Mouse (Mus musculus) left cerebral cortex, postnatal 4 days (tissue): ENCODE measurements around the gene Alx1. TPM values are rescaled to one million over a fixed set of nuclear protein-coding genes. Genes with fewer than 3 reads are reported as not detected.

ENCODE experiments used
- total RNA-seq, 2 experiments: library from RNA; stranded (reverse); gene quantifications; 2 replicates each; pipeline ENCODE4 v1.2.3; 2021

The Alx1 gene
- total RNA-seq, 2 experiments from 2014 or later, result 0.36 to 0.60 TPM

Other genes starting within 250 kb of the Alx1 start
- 1 to 10 TPM; 2.8 to 3.2 TPM for gene Lrriq1, start 206.1 kb upstream of the Alx1 start, total RNA-seq